Mouse (Mus musculus): Measurements from ENCODE around the gene Mlf2. TPM values are rescaled to one million over a fixed set of nuclear protein-coding genes. Genes with fewer than 3 reads are reported as not detected.

Mlf2 gene
- polyA plus RNA-seq, 2 experiments from 2014 or later, result 39.0 to 40.7 TPM

DNA sequence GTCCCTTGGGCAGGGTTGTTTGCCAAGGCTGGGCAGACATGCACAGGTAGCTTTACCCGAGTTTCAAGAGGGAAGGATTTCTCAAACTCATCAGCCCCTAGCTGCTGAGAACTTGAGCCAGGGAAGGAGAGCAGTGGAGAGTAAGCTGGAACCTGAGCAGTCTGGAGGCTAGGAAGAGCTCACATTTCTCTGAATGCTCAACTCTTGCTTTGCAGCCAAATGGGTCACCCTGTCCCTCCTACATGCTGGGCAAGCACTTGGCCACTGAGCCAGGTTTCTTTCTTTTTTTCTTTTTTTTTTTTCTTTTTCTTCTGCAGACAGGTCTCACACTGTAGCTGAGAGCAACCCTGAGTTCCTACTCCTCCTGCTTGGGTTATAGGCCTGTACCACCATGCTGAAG, 5.5 kb downstream of the Mlf2 start:
- ATAC-seq, result no peak

- ATAC-seq, result no peak
Observed at GRCm38 (mm10) chr6:124937493-124937892, 6.3 kb downstream of the Mlf2 start.

DNA sequence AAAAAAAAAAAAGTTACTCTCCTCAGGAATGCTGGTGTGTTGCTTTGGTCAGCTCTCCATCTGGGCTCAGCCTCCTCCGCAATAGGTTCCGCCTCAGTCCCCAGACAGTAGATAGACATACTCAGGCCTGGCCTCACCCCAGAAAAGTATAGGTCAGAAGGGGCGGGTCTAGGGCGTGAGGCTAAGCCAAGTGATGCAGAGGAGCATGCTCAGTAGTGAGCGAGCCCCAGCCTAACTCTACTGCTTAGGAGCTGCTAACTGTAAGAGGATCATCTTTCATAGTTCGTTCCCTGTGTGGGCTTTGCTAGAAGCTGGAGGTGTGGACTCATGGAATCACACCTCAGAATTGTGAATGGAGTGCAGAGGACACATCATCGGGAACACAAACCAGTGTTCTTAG, 7.4 kb downstream of the Mlf2 start:
- ATAC-seq, result no peak

- no peak for ATAC-seq
Observed at GRCm38 (mm10) chr6:124941679-124942078, 10.5 kb downstream of the Mlf2 start.

GRCm38 (mm10) chr6:124943526-124943925, 12.3 kb downstream of the Mlf2 start:
- ATAC-seq, result no peak

DNA sequence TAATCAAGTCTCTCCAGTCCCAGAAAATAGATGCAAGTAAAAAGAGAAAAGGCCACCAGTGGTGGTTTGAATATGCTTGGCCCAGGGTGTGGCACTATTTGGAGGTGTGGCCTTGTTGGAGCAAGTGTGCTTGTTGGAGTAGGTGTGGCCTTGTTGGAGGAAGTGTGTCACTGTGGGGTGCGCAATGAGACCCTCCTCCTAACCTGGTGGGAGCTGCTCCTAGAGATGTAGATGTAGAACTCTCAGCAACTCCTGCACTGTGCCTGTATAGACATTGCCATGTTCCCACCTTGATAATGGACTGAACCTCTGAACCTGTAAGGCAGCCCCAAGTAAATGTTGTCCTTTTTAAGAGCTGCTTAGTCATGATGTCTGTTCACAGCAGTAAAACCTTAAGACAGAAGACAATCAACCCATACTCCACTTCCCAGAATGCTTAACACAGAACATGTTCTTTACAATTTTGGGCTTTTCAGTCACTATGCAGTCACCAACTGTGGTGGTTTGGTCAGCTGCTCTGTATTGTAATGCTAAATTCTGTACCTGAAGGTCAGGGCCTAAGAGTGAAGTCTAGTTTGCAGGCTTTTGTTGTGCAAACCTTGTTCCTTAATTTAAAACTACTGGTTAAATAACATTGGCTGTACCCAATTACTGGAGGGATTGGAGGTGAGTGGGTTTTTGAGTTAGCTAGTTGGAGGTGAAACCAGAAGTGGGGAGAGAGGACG, 23.0 kb downstream of the Mlf2 start:
- ATAC-seq, result no peak

GRCm38 (mm10) chr6:124955212-124955611, 24.0 kb downstream of the Mlf2 start:
- no peak for ATAC-seq

GRCm38 (mm10) chr6:124958127-124958526, 26.9 kb downstream of the Mlf2 start:
- no peak for ATAC-seq

- no peak for ATAC-seq
Observed at GRCm38 (mm10) chr6:124959960-124960359, 28.8 kb downstream of the Mlf2 start.

GRCm38 (mm10) chr6:124961021-124961420, 29.8 kb downstream of the Mlf2 start:
- no peak for ATAC-seq

DNA sequence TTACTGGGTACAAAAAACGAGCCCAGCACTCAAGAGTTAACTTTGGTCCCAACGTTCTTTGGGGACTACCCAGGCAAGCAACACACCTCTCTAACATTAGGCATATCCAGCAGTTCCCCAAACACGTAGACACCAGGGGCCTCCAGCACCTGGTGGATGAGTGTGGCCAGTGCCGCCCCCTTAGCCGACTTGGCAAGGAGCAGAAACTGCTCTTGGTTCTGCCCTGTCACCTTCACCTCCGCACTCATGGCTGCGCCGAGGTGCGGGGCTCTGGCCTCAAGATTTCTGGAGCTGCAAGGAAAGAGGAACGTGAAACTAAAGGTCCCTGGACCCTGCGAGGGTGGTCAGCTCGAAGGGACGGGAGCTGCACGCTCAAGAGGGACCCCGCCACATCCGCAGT, 33.5 kb downstream of the Mlf2 start:
- ATAC-seq, result peak; percentile 7

GRCm38 (mm10) chr6:124965088-124965719, 34.0 kb downstream of the Mlf2 start, which contains the start of gene Cops7a:
Gene Cops7a, minus strand, starts transcription at chr6:124965538.
- ATAC-seq, result peak; percentile 90

GRCm38 (mm10) chr6:124965747-124966146, 34.6 kb downstream of the Mlf2 start:
- peak; percentile 24 for ATAC-seq

GRCm38 (mm10) chr6:124966466-124967118, 35.4 kb downstream of the Mlf2 start:
- no peak for ATAC-seq

DNA sequence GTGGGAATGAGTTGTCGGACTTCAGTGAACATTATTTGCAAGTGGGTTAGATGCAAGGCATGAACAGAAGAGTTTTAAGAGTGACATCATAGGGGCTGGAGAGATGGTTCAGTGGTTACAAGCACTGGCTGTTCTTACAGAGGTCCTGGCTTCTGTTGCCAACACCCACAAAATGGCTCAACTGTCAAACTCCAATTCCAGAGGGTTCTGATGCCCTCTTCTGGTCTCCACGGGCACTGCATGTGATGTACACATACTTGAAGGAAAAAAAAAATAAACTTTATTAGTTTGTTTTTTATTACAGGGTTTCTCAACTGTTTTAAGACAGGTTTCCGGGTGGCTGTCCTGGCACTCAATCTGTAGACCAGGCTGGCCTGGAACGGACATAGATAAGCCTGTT, 36.6 kb downstream of the Mlf2 start:
- ATAC-seq, result no peak

Other genes with a start within 250 kb of the Mlf2 start
- 100 to 1,000 TPM; 465 to 483 TPM for gene Emg1, start 219.2 kb upstream of the Mlf2 start, polyA plus RNA-seq (2017; shearing (Covaris generic))
- gene Phb2, start 219.1 kb upstream of the Mlf2 start, polyA plus RNA-seq (2017; shearing (Covaris generic)), result 10 to 100 TPM; 56.1 to 59.9 TPM
- gene Ptpn6, start 192.7 kb upstream of the Mlf2 start, polyA plus RNA-seq (2017; shearing (Covaris generic)), result 100 to 1,000 TPM; 187 to 310 TPM
- 100 to 1,000 TPM; 509 to 554 TPM for gene Grcc10, start 190.0 kb upstream of the Mlf2 start, polyA plus RNA-seq (2017; shearing (Covaris generic))
- under 1 TPM in 1 of 2 experiments, not detected in 1; 0.36 TPM for gene Gm45234, start 175.4 kb upstream of the Mlf2 start, polyA plus RNA-seq (2017; shearing (Covaris generic))
- 1 to 10 TPM; 4.4 to 4.8 TPM for gene Atn1, start 174.9 kb upstream of the Mlf2 start, polyA plus RNA-seq (2017; shearing (Covaris generic))
- gene Eno2, start 161.7 kb upstream of the Mlf2 start, polyA plus RNA-seq (2017; shearing (Covaris generic)), result 1 to 10 TPM; 3.0 to 9.9 TPM
- gene Lrrc23, start 151.7 kb upstream of the Mlf2 start, polyA plus RNA-seq (2017; shearing (Covaris generic)), result 1 to 10 TPM; 1.1 to 2.7 TPM
- gene Spsb2, start 122.7 kb upstream of the Mlf2 start, polyA plus RNA-seq (2017; shearing (Covaris generic)), result 1 to 10 TPM; 1.7 to 3.4 TPM
- gene Tpi1, start 117.1 kb upstream of the Mlf2 start, polyA plus RNA-seq (2017; shearing (Covaris generic)), result 10 to 100 TPM; 65.7 to 90.0 TPM
- 100 to 1,000 TPM in 1 of 2 experiments, 10 to 100 TPM in 1; 77.2 to 154 TPM for gene Usp5, start 101.9 kb upstream of the Mlf2 start, polyA plus RNA-seq (2017; shearing (Covaris generic))
- gene Cdca3, start 101.8 kb upstream of the Mlf2 start, polyA plus RNA-seq (2017; shearing (Covaris generic)), result 10 to 100 TPM in 1 of 2 experiments, 1 to 10 TPM in 1; 8.0 to 27.1 TPM
- not detected for gene Gnb3, start 91.1 kb upstream of the Mlf2 start, polyA plus RNA-seq (2017; shearing (Covaris generic))
- under 1 TPM in 1 of 2 experiments, not detected in 1; 0.11 TPM for gene P3h3, start 73.6 kb upstream of the Mlf2 start, polyA plus RNA-seq (2017; shearing (Covaris generic))
- gene Gpr162, start 67.4 kb upstream of the Mlf2 start, polyA plus RNA-seq (2017; shearing (Covaris generic)), result not detected
- 100 to 1,000 TPM; 268 to 648 TPM for gene Cd4, start 43.2 kb upstream of the Mlf2 start, polyA plus RNA-seq (2017; shearing (Covaris generic))
- 10 to 100 TPM; 19.0 to 29.0 TPM for gene Lag3, start 19.7 kb upstream of the Mlf2 start, polyA plus RNA-seq (2017; shearing (Covaris generic))
- gene Ptms, start 11.3 kb upstream of the Mlf2 start, polyA plus RNA-seq (2017; shearing (Covaris generic)), result 10 to 100 TPM in 1 of 2 experiments, 1 to 10 TPM in 1; 5.4 to 10.6 TPM
- gene Cops7a, start 34.2 kb downstream of the Mlf2 start, polyA plus RNA-seq (2017; shearing (Covaris generic)), result 10 to 100 TPM; 66.2 to 93.4 TPM
- under 1 TPM in 1 of 2 experiments, not detected in 1; 0.15 TPM for gene Pianp, start 65.3 kb downstream of the Mlf2 start, polyA plus RNA-seq (2017; shearing (Covaris generic))
- gene Zfp384, start 77.8 kb downstream of the Mlf2 start, polyA plus RNA-seq (2017; shearing (Covaris generic)), result 1 to 10 TPM; 3.9 to 4.4 TPM
- gene Ing4, start 108.4 kb downstream of the Mlf2 start, polyA plus RNA-seq (2017; shearing (Covaris generic)), result 10 to 100 TPM; 48.3 to 64.6 TPM
- gene Acrbp, start 118.3 kb downstream of the Mlf2 start, polyA plus RNA-seq (2017; shearing (Covaris generic)), result 10 to 100 TPM; 24.6 to 25.9 TPM
- gene Lpar5, start 136.5 kb downstream of the Mlf2 start, polyA plus RNA-seq (2017; shearing (Covaris generic)), result 10 to 100 TPM; 12.1 to 19.9 TPM
- gene Chd4, start 164.6 kb downstream of the Mlf2 start, polyA plus RNA-seq (2017; shearing (Covaris generic)), result 10 to 100 TPM; 61.4 to 71.9 TPM
- 10 to 100 TPM; 51.5 to 59.7 TPM for gene Nop2, start 200.5 kb downstream of the Mlf2 start, polyA plus RNA-seq (2017; shearing (Covaris generic))
- gene Iffo1, start 213.9 kb downstream of the Mlf2 start, polyA plus RNA-seq (2017; shearing (Covaris generic)), result 10 to 100 TPM in 1 of 2 experiments, 1 to 10 TPM in 1; 9.5 to 10.6 TPM
- 100 to 1,000 TPM; 215 to 384 TPM for gene Gapdh, start 235.1 kb downstream of the Mlf2 start, polyA plus RNA-seq (2017; shearing (Covaris generic))

Measured in CD4-positive, CD25-positive, alpha-beta regulatory T cell, adult 4 months (primary cell).